Mouse (Mus musculus): ENCODE measurements at regions not wholly inside any gene's neighbourhood (a gene's known extent, or its start where the extent isn't known, plus 50 kb on each side); places are given as distances from the start of the nearest gene placed in this dataset.

DNA sequence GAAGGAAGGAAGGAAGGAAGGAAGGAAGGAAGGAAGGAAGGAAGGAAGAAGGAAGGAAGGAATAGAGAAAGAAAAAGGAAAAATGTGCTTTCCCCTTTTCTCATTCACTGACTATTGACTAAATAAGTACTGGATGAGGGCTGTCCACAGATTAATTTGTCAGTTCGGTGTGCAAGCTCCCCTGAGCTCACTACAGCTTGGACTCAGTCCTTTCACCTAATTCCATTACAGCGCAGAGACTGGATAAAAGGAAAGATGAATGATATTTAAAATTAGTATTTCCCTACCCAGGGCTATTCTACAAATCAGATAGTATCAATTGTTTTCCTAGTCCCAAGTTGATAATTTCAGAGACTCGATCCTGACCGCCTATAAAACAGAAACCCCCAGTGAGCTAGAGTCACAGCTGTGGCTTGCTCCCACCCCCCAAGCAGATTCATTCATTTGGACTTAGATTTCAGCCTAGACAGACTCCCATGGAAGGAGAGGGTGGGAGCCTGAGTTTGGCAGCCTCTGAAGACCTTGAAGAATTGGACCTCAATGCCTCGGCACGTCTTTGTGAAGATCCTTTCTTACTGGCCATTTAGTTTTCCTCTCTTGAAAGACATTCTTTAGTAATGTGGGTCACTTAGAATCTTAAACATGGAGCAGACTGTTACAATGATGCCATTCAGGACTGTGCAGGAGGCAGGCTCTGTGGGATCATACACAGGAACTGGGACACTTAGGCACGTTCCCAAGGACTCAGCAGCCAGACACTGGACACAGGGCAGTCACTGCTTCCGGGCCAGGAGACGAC lies 179.2 kb upstream of the Pabpc6 start:
- DNase-seq (ENCODE audit: low spot score in 2 of 2), result no peak

DNA sequence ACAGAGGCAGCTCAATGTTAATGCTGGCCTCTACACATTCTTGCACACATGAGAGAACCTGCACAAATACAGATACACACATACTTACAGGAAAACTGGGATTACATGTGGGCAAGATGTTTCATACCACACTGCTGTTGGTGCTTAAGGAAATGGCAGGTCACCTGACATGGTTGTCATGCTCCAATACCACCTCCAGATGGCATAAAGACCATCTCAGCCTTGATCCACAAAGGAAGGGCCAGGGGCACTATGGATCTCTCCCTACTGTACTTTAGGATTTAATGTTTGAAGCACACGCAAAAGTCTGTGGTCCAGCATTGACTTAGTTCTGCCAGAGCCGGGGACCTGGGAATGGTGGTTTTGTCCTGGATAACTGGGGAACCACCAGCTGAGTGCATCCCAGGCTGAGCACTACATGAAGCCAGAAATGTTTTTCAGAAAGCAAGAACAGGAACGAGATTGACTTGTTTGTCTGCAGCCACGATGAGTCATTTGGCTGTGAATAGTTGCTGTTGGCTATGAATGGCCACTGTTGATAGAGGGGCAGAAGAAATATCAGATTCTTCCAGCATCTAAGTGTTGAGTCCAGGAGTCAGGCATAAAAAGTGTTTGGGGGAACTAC lies 176.0 kb upstream of the Pabpc6 start:
- no peak for DNase-seq (ENCODE audit: low spot score in 2 of 2)

DNA sequence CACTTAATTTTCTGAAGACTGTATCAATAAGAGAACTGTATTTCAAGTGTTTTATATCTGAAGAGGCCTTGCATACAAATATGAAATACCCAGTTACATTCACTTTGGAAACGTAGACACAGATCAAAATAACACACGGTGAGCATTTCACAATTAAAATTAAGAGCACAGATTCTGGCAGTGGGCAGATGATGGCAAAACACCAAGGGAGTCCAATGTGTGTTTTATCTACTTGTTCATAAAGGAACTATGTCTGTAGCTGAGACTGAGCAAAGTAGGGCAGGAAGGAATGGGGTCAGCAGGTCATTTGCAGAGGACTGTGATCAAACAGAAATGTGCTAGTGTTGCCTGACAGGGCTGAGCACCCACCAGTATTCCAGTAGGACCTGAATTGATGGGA lies 171.6 kb upstream of the Pabpc6 start:
- DNase-seq (ENCODE audit: low spot score in 2 of 2), result no peak

DNA sequence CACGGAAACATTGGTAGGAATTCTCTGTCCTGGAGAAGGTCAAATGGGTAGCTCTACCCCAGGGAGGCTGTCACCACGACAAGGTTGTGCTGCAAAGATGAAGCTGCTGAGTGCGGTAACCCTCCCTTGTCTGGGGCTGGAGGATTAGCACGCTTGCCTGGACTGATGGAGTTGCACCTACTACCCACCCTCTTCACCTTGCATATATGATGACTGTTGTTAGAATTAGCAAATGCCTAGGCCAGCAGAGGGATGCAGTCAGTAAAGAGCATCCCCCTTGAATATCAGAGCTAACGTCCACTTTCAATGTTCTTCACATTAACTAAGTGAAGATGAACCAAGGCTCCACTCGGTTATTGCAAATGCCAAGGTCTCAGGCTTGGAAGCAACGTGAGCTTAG lies 169.7 kb upstream of the Pabpc6 start:
- no peak for DNase-seq (ENCODE audit: low spot score in 2 of 2)

DNA sequence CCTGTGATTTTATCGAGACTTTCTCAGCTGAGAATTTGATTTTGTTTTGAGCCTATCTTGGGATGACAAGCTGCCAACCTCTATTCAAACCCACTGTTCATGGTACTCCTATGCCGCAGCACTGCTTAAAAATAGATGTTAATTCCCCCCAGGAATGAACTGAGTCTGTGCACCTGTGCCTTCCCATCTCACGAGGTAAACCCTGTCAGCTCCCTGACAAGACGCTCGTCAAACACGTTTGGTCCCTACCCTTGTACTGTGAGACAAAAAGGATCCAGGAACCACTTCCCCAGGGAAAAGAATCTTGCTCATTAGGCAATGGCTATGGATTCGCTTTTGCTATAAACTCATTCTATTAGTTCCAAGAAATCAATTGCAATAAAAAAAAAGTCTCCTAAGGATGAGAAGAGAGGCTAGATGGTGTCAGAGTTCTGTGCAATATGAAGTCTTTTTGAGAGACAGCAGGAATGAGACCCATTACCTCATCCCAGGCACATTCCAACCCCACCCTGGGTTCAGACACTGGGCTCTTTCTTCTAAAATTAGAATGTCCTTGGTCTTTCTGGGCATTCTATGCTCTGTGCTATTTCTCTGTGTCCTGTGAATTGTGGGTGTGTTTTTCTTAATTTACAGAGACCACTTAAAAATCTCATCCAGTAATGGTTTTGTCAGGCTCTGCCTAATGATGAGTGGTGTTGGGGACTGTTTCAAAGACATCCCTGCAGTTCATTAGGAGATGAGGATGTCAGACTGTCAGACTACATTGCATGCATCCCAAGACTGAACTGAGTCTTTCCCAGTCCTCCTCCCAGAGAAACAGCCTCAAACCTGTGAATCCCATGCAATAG lies 167.7 kb upstream of the Pabpc6 start:
- DNase-seq (ENCODE audit: low spot score in 2 of 2), result no peak

DNA sequence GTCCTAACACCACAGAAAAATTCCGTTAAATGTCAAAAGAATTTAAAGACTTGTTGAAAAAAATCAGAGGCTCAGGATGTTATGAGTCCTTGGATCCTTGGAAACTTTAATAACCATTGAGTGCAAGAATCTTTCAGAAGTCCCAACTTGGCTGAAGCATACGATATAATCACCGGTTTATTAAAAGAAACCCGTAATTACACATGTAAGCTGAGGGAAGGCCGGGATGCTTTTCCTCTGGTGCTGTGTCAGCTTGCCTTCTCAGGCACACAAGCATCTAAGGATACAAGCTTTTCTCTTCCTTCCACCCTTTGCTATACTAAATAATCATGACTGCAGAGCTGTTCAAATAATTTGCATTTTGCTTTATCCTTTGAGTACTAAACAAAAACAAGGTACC lies 160.4 kb upstream of the Pabpc6 start:
- DNase-seq (ENCODE audit: low spot score in 2 of 2), result no peak

DNA sequence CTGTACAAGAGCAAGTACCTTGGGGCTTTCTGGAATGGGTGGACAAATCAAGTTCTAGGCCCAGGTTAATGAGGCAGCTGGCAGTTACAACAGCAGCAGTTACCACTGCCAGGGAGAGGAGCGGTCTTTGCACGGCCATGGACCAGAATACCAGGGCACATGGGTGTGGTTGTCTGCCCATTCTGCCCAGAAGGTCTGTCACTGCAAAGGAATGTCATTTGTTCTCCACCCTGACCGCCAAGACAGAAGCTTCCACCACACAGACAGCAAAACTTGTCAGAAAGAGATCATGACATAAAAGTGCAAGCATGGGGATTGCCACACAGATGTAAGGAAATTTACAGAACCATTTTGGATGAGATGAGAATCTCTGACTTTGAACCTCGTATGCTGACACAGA lies 151.8 kb upstream of the Pabpc6 start:
- no peak for DNase-seq (ENCODE audit: low spot score in 2 of 2)

DNA sequence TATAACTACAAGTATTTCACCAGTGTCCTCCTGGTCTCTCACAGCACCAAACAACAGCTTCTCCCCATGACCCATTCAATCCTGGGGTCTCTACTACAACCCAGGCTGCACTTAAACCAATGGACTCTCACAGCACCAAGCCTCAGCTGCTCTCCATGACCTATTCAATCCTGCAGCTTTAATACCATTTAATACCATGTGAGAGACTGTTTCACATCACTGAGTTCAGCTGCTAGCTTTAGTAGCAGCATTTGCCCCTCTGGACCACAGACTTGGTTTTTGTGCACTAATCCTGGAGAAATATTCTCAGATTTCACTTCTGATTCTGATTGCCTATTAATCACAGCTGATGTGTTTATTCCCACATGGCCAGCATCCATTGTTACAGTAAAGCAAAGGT lies 147.5 kb upstream of the Pabpc6 start:
- DNase-seq (ENCODE audit: low spot score in 2 of 2), result no peak

DNA sequence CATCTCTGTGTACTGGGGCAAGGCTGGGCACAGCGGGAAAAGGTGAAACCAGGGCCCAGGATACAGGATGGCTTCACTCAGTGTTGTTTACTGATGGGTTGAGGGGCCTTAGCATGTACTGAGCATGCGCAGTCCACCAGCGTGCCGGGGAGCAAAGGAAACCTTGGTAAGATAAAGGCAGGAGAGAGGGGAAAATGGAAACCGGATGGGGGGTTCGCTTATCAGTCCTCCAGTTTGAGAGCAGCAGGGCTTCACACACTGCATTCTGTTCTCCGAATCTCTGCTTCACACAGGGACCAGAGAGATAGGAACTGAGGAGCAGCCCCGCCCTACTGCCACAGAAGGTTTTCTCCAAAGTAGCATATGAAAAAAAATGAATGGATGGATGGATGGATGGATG lies 127.6 kb upstream of the Pabpc6 start:
- DNase-seq (ENCODE audit: low spot score in 2 of 2), result no peak

DNA sequence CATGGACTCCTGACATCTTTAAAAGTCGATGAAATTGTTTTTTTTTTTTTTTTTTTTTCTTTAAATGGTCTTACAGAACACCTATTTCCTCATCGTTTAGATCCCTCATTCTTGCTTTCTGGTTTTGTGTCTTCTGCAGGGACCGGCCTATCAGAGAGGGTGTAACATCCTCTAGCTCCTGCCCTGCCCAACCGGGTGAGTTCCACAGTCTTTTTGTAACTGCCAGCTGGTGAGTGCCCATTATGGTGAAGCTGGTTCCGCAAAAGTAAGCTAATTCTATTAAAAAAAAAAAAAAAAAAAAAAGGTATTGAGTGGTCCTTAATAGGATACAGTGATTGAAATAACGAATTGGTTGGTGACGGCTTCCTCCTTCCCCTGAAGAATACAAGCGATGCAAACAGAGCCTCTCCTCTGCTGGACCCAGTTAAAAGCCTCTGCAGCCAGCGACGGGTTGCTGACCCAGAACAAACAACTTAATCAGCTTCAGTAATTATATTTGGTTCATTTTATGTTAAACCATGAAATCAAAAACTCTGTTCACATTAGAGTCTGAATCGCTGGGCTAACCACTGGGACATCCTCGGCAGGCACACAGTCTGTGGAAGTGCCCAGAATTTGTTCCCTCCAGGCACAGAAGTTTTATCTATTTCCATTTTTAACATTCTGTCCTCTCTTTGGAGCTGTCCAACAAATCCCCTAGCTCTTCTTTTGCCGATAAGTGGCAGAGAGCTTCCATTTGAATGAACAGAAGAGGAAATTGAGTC lies 126.9 kb upstream of the Pabpc6 start:
- DNase-seq (ENCODE audit: low spot score in 2 of 2), result no peak

DNA sequence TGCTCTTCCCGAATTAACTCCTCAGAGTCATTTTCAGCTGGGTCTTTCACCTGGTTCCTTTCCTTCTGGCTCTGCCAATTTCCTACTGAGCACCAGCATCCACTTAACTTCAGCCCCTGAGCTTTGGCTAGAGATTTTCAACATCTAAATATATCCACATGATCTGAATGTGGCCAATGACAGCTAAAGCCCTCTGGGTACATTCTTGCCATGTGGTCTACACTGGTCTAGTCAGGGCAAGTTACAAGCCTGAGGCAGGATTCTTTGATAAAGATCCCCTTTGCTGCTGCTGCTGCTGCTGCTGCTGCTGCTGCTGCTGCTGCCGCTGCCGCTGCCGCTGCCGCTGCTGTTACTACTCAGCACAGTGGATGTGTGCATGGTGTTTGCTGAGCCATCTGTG lies 109.3 kb upstream of the Pabpc6 start:
- no peak for DNase-seq (ENCODE audit: low spot score in 2 of 2)

DNA sequence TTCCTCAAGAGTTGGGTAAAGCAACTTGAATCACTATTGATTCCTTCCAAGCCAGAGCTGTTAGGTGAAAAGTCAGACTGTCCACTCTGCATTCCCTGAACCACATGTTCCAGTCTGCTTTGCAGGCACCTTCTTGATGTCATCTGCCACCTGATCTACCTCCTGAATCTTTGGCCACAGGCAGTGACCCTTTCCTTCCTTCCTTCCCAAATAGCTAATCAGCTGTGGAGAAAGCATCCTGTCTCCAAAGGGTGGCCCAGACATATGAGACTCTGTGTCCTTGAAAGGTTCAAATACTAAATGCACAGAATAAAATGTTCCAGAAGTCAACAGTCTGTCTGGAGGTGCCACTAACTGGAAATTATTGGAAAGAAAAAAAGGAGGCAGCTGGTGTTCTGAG lies 107.6 kb upstream of the Pabpc6 start:
- no peak for DNase-seq (ENCODE audit: low spot score in 2 of 2)

DNA sequence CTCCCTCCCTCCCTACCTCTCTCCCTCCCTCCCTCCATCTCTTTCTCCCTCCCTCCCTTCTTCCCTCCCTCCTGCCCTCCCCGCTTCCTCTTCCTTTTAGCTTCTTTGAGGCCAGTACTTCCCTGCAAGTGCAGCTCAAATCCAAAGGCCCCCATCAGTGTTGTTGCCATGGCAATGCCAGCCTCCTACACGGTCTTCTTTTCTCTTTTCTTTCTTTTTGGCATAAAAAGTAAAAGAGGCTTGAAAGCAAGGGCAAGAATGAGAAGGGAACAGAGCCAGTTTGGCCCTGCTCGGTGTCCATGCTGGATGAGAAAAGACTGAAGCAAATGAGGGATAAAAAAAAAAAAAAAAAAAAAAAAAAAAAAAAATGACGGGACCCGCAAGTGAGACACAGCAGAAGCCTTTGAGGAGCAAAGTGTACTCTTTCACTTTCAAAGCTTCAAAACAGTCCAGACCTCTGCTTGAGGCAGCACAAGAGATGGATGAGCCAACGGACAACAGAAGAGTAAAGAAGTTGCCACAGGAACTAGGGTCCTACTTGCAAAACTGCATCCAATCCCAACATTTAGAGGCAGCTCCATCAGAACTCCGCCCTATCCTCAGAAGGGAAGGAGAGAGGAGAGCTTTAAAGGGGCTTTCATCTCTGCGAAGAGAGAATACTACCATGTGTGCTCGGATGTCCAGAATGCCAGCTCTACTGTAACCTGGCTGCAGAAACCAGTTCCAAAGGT lies 106.9 kb upstream of the Pabpc6 start:
- no peak for DNase-seq (ENCODE audit: low spot score in 2 of 2)

DNA sequence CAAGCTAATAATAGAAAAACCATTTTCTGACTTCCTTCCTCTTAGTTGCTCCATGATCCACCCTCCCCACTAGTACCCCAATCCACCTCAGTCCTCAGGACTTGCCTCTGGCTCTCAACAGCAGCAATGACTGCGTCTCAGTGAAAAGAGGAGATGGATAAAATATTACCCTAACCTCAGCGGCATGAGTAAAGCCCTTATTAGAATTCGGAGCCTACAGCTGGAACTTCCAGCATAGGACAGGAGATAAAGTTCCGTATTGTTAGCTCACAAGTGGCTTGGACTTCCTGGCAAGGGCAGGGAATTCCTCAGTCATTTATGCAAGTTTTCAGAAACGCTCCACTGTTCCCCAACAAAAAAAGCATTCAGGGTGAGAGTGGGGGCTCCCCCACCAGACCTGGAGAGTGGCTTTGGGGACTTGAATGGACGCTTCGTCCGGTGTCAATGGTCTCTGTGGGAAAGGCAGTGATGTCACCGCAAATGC lies 106.2 kb upstream of the Pabpc6 start:
- DNase-seq (ENCODE audit: low spot score in 2 of 2), result no peak

DNA sequence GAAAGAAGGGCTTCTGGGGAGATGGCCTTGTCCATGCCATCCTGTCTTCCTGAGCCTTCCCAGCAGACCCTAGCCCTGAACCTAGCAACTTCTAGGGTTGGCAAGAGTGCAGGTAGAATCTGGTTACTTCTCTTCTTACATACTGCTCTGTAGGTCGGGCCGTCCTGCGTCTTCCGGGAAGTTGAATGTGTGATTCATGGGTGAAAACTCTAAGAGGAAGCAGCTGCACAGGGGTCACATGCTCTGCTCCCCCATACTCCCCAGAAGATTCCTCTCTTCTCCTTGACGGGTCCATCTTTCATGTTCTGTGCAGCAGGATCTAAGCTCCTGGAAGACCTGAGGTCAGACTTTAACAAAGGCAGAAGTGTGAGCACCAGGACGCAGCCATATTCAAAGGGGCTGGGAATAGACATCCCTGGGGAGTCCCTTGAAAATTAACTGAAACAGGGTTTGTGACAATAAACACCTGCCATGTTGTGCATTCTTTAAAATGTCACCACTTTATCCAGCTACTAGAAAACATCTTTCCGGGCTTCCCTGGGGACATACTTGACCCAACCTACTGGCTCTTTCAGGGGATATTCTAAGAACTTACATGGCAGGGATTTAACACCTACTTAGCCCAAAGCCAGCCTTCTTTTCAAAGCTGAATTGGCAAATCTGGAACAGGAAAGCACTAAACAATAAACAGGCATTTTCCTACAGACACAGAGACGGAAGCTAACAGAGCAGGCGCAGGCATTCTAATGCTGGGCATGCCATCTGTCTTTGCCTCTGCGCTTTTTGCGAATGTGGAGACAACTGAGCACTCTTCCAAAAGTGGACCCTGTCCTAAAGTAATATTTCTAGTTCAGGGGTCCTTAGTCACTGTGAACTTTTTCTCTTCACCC lies 105.5 kb upstream of the Pabpc6 start:
- no peak for DNase-seq (ENCODE audit: low spot score in 2 of 2)

DNA sequence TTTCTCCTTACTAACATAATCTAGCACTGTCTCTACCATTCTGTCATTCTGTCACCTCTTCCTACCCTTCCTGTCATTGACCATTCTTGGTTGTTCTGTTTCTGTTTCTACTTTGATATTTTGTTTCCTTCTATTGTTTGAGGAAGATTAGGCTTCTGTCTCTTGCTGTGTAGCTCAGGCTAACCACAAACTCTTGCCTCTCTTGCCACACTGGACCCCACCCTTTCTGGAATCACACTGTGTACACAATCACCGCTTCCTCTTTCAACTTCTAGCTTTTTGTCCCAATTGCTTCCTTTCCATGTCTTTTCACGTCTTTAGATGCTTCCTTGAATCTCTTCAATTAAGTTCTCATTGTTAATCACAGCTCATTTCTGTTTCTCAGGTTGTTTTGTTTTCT lies 104.2 kb upstream of the Pabpc6 start:
- no peak for DNase-seq (ENCODE audit: low spot score in 2 of 2)

DNA sequence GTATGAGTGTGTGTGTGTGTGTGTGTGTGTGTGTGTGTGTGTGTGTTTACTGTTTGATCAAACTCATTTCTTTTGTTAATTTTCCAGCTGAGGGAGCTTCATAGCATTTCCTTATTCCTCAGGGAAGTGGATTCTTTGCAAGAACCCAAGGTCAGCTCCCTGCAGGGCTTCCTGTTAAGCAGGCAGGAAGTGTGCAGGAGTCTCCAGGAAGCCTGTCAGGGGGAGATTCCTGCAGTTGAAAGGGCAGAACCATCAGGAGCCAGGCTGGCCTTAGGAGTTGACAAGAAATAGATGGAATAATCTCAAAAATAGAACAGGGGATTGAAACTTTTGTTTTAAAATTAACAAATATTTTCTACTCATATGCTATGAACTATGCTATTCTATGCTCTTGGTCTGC lies 98.8 kb upstream of the Pabpc6 start:
- DNase-seq (ENCODE audit: low spot score in 2 of 2), result no peak

DNA sequence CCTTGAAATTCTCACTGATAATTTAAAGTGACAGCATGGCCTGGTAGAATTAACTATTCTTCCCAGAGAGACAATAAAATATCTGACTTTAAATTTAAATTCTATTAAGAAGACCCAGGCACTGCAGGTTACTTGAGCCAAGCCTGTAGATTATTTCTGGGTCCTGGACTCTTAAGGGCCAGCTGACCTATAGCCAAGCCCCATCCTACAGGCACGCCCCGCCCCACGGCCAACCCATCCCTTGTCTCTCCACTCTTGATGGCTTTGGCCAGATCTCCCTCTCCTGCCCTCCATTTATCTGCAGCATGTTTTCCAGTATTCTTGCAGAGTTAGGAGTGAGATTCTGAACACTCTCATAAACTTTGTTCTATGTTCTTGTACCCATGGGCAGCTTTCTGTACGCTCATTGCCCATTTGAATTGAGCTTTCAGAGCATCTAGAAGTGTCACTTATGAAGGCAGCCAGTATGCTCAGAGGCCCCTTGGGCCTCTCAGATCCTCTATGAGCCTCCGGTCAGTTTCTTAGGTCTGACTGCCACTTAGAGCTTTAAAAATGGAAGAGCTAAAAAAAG lies 96.2 kb upstream of the Pabpc6 start:
- no peak for DNase-seq (ENCODE audit: low spot score in 2 of 2)

DNA sequence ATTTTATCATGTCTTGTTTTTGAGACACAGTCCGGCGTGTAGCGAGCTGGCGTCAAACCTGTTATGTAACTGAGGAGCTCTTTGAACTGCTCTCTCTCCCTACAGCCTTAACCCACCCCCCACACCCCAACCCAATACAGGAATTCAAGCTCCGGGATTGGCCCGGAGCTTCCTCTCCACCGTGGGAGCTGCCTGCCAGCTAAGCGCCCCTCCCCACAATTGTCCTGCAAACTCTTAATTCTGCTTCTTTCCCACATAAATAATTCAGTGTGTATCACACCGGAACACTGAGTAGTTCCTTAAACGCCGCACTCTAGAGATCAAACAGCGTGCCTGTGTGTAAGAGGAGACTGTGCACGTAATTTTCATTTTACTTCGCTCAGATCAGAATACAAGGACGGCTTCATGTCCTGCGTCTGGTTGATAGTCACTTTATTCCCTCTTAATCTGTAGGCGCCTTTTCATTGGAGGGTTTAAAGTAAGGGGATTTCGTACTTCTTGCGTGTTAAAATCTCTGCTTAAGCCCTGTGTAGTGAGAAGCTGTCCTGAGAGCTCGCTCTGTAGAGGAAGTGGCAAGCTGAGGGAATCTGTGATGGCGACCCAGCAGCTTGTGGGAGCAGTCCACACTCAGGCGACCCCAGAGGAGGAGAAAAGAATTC lies 95.3 kb upstream of the Pabpc6 start:
- no peak for DNase-seq (ENCODE audit: low spot score in 2 of 2)
